Mouse (Mus musculus): ENCODE results near the gene Pafah1b1.

DNA sequence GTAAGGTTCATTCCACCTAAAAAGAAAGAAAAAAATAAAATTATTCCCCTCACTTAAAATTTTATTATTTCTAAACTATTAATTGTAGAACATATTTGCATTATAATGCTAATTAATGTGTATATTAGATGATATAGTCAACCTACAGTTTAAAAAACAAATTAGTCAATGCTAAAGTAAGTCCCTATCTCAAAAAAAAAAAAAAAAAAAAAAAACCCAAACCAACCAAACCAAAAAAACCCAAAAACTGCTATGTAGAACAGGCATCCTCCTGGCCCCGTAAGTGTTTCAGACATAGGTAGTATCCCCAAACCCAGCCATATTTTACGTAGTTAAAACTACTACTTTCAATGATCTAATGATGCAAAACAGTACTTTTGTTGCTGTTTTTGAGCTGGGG, 25.0 kb downstream of the Pafah1b1 start:
- TF ChIP-seq CTCF (IDR thresholded peaks at IDR 0.05; ENCODE audit: borderline replicate concordance, insufficient read depth, low read depth, low read length) (no peak), POLR2A (IDR thresholded peaks at IDR 0.05; ENCODE audit: borderline replicate concordance, insufficient read depth, low read length) (no peak)

All from cerebellum, adult 2 months (tissue).